Mouse (Mus musculus): ENCODE data around the gene Arhgap35.

Arhgap35 gene

DNA sequence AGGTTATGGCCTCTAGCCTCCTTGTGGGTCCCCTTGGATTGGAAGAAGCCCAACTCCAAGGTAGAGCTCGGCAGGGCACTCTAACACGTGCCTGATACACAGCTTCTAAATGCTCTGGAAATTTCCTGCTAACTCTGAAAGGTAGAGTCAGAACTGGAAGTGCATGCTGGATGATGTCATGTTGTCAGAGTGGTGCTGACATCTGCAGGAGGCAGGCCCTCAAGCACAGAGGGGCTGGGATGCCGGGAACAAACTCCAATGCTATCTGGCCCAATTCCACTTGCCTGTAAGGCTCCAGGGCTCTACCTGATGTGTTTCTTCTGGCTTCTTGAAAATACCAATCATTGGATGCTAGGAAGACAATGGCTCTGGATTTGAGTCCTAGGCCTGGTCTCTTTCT lies 89.3 kb downstream of the Arhgap35 start:
- no peak for DNase-seq (ENCODE audit: extremely low spot score, low read depth, low spot score)

DNA sequence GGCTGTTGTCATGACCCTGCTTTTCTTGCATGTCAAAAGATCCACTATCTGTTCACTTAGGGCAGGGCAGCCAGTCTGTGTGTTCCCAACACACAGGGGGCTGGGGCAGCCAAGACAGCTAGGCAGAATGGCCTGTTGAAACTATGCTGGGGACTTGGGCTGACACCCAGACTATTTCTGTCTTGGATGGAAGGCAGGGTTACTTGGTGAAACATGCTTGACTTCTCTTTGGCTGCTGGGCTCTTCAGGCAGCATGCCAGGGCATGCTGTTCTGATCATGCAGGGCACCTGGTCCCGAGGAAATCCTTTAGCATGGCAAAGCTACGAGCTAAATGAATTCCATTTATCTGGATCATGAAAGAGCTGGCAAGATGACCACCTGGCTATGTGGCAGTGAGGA lies 90.5 kb downstream of the Arhgap35 start:
- no peak for DNase-seq (ENCODE audit: extremely low spot score, low read depth, low spot score)

DNA sequence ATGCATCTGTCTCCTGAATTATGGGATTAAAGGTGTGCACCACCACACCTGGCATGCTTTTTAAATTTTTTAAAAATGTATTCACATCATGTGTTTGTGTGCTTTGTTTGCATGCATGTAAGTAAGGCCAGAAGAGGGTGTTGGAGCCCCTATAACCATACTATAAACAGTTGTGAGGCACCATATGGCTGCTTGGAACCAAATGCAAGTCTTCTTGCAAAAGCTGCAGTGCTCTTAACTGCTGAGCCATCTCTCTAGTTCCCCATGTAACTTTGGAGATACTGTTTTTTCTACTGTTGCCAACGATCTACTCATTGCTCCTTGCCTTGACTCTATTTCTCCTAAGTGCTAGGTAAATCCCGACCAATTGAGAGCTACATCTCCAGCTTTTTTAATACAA lies 95.5 kb downstream of the Arhgap35 start:
- no peak for DNase-seq (ENCODE audit: extremely low spot score, low read depth, low spot score)

DNA sequence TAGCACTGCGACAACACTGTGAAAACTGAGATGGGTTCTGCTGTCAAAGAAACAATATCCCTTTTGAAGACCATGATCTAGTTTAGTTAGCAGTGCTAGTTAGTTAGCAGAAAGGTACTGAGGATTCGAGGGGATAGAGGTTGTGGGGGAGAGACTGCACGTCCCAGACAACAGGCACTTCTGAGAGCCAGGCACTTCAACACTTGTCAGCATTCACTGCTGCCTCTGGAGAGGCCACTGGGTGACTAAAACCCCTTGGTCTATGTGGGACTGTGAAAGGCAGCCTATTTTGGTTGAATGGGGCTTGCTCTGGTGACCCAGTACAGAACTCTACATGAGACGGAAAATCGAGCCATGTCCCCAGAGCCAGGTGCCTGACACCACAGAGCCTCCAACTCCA lies 97.6 kb downstream of the Arhgap35 start:
- no peak for DNase-seq (ENCODE audit: extremely low spot score, low read depth, low spot score)

DNA sequence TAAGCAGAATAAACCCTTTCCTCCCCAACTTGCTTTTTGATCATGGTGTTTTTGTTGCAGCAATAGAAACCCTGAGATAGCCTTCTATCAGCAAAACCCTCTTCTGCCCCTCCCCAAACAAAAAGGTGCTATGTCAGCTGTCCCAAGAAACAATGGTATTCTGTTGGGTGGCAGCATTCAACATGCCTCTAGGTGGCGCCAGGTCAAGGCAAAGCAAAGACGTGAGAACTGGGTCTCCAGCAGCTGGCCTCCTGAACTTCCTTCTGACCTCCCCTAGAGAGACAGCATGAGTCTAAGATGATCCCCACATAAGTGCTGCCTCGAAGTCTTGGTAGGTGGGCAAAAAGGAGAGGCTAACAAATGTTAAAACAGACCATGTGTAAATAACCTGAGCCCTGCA lies 107.5 kb downstream of the Arhgap35 start:
- peak; percentile 20 for DNase-seq (ENCODE audit: extremely low spot score, low read depth, low spot score)

DNA sequence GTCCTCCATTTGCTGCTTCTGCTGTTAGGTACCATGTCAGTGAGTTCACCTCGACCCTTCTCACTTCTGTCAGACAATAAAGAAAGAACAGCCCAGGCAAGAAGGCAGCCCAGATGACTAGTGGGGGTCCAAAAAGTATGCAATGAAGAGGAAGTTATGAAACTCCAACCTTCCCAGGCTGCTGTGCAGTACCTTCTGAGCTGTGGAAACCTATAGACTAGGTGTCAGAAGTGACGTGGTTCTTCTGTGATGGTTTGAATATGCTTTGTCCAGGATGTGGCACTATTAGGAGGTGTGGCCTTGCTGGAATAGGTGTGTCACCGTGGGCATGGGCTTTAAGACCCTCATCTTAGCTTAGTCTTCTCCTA lies 109.6 kb downstream of the Arhgap35 start:
- no peak for DNase-seq (ENCODE audit: extremely low spot score, low read depth, low spot score)

DNA sequence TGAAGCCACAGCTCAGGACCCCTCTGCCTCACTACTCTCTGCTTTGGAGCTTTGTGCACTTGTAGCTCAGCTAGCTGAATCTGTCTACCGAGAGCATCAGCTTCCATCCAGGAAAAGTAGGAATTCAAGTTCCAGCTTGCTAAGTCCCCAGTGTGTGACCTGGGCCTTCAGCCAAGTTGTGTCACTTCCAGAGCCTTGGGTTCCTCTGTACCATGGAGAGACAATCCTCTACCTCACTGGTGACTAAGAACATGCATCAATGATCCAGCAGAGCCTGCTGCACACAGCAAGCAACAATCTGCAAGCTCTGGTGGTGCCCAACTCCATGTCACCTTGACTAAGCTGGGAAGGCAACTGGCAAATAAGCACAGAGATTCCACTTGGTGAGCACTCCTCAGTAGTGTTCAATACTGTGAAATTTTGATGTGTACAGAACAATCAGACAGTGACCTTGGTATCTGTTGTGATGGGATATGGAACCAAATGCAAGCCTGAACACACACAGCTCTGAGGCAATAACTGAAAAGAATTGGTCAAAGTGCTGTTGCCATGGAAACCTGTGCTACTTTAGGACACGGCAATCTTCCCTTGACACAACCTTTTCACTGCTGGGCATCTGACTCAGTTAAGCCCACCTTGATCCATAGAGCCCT lies 110.1 kb downstream of the Arhgap35 start:
- no peak for DNase-seq (ENCODE audit: extremely low spot score, low read depth, low spot score)

DNA sequence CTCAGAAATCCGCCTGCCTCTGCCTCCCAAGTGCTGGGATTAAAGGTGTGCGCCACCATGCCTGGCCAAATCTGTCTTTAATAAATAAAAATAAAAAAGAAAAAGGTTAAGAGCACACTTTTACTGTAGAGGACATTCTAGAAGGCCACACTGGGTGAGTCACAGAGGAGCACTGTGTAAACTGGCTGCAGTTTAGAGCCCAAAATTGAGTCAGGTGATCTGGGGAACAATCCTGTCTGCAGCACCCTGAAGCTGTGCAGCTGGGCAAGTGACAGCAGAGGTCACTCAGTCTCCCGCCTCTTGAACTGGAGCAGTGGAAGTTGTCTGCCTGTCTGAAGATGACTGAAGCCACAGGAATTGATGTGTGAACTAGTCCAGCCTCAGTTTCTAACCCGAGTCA lies 113.2 kb downstream of the Arhgap35 start:
- no peak for DNase-seq (ENCODE audit: extremely low spot score, low read depth, low spot score)

DNA sequence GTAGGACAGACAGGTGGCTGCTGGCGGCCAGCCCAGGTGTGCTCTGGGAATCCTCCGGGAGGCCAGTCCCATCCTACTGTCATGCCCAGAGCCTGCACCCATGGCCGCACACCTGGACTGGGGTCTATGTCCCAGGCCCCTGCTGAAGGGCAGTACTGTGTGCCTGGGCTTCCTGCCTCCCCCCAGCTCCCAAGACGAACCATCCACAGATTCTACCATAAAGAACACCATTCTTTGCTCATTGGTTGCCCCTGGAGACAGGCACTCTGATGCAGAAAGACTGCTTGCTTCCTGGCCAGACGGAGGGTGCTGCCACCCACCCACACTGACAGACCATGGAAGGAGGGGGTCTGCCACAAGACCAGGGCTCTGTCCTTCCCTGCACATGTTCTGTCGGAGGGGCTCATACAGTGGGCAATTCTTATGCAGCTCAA lies 115.1 kb downstream of the Arhgap35 start:
- DNase-seq (ENCODE audit: extremely low spot score, low read depth, low spot score), result no peak

DNA sequence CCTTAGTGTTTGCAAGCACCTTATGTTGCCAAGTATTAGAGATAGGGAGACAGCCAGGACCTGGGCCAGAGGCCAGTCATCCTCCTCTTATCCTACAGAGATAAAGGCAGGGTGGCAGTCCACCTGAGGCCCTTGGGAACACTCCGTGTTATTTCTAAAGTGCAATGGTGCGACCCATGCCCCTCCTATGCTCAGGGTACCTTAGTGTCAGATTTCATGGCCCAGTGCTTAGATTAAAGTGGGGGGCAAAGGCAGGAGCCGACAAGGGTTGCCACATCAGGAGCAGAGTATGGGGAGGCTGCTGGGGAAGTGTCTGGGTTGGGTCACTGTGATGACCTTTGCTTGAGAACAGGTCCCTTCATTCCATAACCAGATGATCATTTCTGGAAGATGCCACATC lies 118.5 kb downstream of the Arhgap35 start:
- no peak for DNase-seq (ENCODE audit: extremely low spot score, low read depth, low spot score)

DNA sequence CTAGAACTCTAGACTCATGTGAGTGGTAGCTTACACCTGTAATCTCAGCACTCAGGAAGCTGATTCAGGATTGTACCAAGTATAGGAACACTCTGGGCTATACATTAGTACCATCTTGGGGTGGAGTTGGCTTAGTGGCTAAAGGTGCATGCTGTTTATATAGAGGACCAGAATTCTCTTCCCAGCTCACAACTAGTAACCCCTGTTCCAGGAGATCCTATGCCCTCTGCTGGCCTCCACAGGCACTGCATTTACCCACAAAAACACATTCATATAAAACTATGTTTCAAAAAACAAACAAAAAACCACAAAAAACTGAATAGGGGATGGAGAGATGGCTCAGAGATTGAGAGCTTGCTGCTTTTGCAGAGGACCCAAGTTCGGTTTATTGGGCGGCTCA lies 121.4 kb downstream of the Arhgap35 start:
- DNase-seq (ENCODE audit: extremely low spot score, low read depth, low spot score), result no peak

DNA sequence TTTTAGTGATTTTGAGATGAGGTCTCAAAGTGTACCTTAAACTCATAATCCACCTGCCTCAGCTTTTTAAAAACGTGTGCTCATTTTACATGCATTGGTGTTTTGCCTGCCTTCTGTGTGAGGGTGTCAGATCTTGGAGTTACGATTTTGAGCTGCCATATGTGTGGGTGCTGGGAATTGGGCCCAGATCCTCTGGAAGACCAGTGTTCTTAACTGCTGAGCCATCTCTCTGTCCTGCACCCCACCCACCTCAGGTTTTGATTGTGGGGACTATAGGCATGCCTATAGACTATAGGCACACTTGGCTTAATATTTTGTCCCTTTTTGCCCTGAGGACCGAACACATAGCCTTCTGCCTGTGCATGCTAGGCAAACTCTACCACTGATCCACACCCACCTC lies 122.6 kb downstream of the Arhgap35 start:
- no peak for DNase-seq (ENCODE audit: extremely low spot score, low read depth, low spot score)

DNA sequence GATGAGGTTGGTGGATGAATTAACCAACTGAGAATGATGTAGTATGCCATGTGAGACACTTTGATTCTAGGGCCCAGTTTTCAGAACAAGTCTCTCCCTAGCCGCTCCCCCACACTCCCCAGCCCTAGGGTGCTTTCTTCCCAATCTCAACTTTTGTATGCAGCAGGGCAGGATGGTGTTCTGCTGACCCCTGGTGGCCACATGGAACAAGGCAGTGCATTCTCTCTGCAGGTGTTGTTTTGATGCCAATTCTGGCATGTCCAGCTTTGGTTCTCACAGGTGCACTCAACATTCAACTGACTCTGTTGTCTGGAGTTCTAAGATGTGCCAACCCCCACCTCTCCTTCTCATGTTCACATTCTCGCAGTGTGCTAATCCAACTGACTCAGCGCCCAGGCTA lies 123.0 kb downstream of the Arhgap35 start:
- peak; percentile 53 for DNase-seq (ENCODE audit: extremely low spot score, low read depth, low spot score)

DNA sequence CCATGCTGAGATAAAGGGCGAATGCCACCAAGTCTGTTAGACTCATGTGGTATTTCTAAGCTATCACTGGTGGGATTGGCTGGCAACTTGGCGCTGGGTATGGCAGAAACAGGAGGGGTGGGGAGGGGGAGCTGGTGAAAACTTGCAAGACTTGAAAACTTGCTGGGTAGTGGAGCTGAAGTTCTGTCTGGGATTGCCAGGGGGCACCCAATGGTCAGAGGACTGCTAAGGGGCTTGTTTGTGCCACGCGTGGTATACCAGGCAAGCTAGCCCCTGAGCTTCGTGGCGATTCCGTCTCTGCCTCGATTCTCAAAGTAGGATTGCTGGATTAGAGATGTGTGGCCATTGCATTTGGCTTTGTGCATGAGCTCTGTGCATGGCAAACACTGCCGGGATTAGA lies 124.8 kb downstream of the Arhgap35 start:
- DNase-seq (ENCODE audit: extremely low spot score, low read depth, low spot score), result no peak

DNA sequence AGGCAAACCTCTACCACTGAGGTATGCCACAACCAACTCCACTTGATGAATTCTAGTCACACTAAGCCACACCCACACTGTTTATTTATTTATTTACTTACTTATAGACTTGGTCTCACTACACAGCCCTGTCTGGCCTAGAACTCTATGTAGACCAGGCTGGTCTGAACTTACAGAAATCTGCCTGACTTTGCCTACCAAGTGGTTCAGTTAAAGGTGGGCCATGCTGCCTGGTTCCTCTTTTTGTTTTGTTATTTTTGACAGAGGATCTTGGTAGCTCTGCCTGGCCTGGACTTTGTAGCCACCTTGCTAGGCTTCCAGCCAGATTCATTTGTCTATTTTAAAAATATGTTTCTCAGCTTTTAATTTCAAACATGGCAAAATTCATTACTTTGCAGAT lies 126.0 kb downstream of the Arhgap35 start:
- no peak for DNase-seq (ENCODE audit: extremely low spot score, low read depth, low spot score)

DNA sequence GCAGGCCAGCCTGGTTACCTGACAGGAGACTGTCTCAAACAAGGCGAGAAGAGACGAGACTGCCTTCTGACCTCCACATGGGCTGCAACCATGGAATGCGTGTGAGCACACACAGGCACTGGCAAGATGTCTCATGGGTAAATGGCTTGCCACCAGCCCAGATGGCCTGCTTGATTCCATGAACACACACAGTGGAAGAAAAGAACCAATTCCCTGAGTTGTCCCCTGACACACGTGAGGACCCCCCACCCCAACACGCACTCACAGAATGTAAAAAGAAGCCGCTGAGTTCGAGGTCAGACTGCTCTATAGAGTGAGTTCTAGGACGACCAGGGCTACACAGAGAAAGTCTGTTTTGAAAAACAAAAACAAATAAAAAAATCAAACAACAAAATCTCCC lies 137.2 kb downstream of the Arhgap35 start, which contains the start of gene Npas1:
Gene Npas1, minus strand, starts transcription at position 101 of the 400 bp plus-strand sequence.
- no peak for DNase-seq (ENCODE audit: extremely low spot score, low read depth, low spot score)

DNA sequence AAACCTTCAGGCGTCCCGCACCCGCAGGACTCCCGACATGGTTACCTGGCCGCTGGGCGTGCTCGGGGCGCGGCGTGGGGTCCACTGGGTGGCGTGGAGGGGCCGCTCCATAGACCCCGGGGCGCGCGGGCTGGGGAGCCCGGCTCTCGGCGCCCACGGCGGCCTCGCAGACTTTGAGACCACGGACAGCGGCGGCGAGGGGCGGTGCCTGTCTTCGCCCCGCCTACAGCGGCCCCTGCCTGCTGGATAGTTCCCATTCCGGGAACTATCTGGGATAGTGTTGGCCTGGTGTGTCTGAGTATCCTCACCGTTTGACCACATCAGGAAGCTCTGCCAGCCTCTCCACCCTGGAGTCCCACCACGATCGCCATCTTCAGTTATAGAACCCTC lies 138.2 kb downstream of the Arhgap35 start:
- DNase-seq (ENCODE audit: extremely low spot score, low read depth, low spot score), result no peak

DNA sequence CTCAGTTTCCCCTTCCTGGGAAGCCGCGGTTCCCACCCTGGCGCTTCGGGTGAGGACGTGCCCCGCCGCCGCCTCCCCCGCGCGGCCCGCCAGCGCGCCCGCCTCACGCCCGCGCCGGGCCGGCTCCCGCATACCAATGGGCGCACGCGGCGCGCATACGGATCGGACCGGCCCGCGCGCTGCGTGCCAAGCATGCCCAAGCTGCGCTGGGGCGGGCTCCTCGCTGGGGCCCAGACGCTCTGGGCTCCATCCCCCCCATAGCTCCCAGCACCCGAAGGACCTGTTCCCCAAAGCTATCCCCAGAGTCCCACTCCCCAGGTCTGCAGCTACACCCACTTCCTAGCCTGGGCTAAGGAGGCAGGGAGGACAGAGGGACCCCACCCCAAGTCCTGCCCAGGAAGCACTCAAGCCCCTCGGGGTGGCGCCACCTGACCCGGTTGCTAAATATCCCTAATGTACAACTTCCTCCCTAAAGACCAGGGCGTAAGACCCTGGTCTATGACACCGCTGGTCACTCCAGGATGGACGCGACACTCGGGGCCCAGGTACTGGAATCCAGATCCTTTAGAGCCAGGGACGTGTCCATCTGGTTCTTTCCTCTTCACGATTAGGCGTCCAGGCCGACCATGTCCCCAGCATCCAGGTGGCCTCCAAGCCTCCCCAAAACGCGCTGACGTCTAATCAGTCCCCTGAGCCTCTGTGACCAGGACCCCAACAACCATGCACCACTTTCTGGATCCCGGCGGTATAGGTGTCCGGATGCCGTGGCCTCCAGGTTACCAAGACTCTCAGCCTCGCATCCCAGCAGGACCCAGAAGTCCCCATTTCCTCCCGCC lies 138.8 kb downstream of the Arhgap35 start:
- DNase-seq (ENCODE audit: extremely low spot score, low read depth, low spot score), result no peak

DNA sequence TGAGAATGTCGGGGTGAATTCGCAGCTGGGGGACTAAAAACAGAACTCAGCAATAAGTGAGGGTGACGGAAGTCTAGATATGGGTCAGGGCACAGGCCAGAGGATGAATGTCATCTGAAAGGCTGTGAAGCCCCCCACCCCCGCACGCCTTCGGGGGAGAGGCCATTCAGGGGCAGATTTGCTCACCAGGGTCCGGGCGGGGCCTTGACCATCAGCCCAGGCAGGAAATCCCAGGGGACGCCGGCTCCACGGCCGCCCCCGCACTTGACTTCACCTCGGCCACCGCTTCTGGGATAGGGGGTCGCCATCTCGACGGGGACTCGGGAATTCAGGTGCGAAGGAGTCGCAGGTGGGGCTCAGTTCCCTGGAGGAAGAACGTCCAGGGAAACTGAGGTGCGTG lies 139.5 kb downstream of the Arhgap35 start:
- DNase-seq (ENCODE audit: extremely low spot score, low read depth, low spot score), result no peak

DNA sequence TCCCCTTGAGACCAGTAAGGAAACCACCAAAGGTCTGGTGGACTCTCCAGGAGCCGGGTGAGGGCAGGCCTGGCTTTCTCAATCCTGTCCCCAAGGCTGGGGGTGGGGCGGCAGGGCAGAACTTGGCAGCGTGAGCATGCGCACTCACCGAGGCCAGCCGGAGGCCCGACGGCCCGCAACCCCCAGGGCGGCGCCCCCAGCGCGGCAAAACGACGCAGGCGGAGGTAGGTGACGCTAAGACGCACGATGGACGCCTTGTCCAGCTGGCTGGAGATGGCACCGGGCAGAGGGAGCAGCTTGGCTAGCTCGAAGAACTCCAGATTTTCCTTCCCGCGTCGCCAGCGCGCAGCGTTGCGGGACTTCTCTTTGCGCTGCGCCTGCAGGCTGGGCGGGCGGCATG lies 140.3 kb downstream of the Arhgap35 start:
- DNase-seq (ENCODE audit: extremely low spot score, low read depth, low spot score), result no peak

DNA sequence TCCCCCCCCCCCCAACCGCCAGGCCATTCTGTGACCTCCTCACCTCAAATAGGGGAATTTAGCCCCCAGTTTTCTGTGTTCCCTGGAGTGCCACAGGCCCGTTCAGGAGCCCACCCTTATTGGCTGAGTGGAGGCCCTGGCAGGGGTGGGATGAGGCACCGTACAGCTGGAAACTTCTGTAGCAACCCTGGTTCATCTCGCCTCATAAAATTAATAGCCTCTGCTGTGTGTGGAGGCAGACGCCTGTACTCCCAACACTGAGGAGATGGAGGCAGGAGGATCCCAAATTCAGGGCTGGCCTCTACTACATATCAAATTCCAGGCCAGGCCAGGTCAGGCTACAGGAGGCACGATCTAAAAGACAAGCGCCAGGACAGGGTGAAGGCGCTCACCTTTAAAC lies 140.9 kb downstream of the Arhgap35 start:
- no peak for DNase-seq (ENCODE audit: extremely low spot score, low read depth, low spot score)

DNA sequence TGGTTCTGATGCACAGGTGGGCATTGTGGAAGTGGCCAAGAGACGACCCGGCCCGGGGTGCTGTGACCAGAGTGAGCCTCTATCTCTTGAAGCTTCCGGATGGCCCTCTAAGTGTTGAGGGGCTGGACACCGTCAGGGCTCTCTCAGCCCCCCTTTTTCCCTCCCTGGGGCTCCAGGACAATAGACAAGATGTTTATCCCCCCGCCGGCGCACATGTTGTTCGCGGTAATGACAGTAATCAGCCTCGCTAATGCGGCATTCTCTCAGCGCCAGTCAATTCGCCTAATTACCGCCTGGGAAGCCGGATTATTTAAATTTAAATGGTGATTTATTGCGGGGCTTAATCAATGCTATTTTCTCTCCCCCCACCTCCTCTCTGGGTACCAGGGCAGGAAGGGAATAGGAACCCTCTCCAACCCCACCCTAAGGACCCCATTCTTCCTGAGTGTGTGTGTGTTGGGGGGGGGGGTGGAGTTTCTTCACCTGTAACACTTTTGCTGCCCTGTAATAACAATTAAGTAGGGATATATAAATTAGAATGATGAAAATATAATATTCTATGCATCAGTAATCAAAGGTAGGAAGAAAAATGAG lies 142.6 kb downstream of the Arhgap35 start:
- DNase-seq (ENCODE audit: extremely low spot score, low read depth, low spot score), result no peak

Measured in hindlimb bud, embryonic 11.5 days (tissue).